In genomic region chr9:57439522-57440295, GRCm38 (mm10) we compare ENCODE assay signal across 8 mouse cellular contexts. TPM values are rescaled to one million over a fixed set of nuclear protein-coding genes. Genes with fewer than 3 reads are reported as not detected.
DNase-seq lines count a peak whose midpoint lies in the region; ATAC-seq lines count a peak whose summit lies in the region.

TSS of gene Ppcdc (minus strand) at chr9:57440124.

- WGBS in intestine, embryonic 14.5 days: 3% methylated on average over 32 of the region's 32 CpGs

- peak within 1 kb of the TSS; percentile 46 for H3K4me3 ChIP-seq in intestine, embryonic 14.5 days (ENCODE audit: low read depth, low read length)

- H3K4me1 ChIP-seq in intestine, embryonic 14.5 days (replicated peaks; ENCODE audit: control insufficient read depth, insufficient read depth, low read length): peaks cover 6% of the 10 kb centered on the region

- peak within 1 kb of the TSS; percentile 19 for H3K27ac ChIP-seq in intestine, embryonic 14.5 days (ENCODE audit: low read depth)

- no peaks in the 10 kb centered on the region for H3K27me3 ChIP-seq in intestine, embryonic 14.5 days (replicated peaks; ENCODE audit: control insufficient read depth, insufficient read depth, low read length)

- peak within 1 kb of the TSS; percentile 60 for H3K9ac ChIP-seq in intestine, embryonic 14.5 days (ENCODE audit: low read length)

- ATAC-seq in intestine, embryonic 14.5 days (replicated peaks; ENCODE audit: low FRiP score, low TSS enrichment, low read depth): peak; percentile 93

- intact Hi-C loops in left cerebral cortex, postnatal 14 days (cut with DNase I): no loop called here

- H3K36me3 ChIP-seq in intestine, embryonic 14.5 days (ENCODE audit: control insufficient read depth, insufficient read depth, low read length): peaks cover 10% of the 10 kb centered on the region

- peak; percentile 80 to 82 for DNase-seq in adrenal gland, adult 18-20 months (ENCODE audit: low spot score in 2 of 2)
- DNase-seq in embryo, embryonic 11 days: peak; percentile 99
- DNase-seq in gastrocnemius, postnatal 25 days: peak; percentile 92
- peak; percentile 89 for DNase-seq in intestine, embryonic 14.5 days (ENCODE audit: low spot score)
- peak; percentile 94 to 97 for DNase-seq in left cerebral cortex, postnatal 14 days (ENCODE audit: low spot score in 2 of 2)
- peak; percentile 96 for DNase-seq in mesoderm, embryonic 11.5 days (ENCODE audit: low read depth, low spot score)
- DNase-seq in right cerebral cortex, postnatal 36 days (ENCODE audit: low spot score in 2 of 2): peak; percentile 91 to 95
- DNase-seq in yolk sac, embryonic 10.5 days (ENCODE audit: low spot score): peak; percentile 92

- H3K9me3 ChIP-seq in intestine, embryonic 14.5 days (ENCODE audit: control insufficient read depth, low read length): no peaks in the 10 kb centered on the region

- H3K4me2 ChIP-seq in intestine, embryonic 14.5 days (ENCODE audit: low read length): peak within 1 kb of the TSS; percentile 58

RNA-seq across cellular contexts. Expression of gene Ppcdc, which starts in this region (rescaled TPM):
- 10 to 100 TPM; 15.0 to 18.0 TPM for total RNA-seq in adrenal gland, adult 18-20 months (2021)
- 1 to 10 TPM; 5.7 to 8.1 TPM for total RNA-seq in gastrocnemius, postnatal 25 days (2021)
- 27.5 and 29.2 TPM in 2 replicates for polyA plus RNA-seq in intestine, embryonic 14.5 days (2014; fragmentation: Nextera tagmentation; extraction: Ambion mirVana)
- 10 to 100 TPM; 14.4 to 14.7 TPM for total RNA-seq in left cerebral cortex, postnatal 14 days (2021)

Comparison
In these comparisons a context has a peak if more than half of its experiments do, and no peak if none do; other contexts are left out.
1. Peak in every context shown above with its lines: DNase-seq, ATAC-seq, H3K4me3 ChIP-seq and H3K27ac ChIP-seq.